Mouse (Mus musculus) midbrain, embryonic 14.5 days (tissue): ENCODE data around the gene Golga2. TPM values are rescaled to one million over a fixed set of nuclear protein-coding genes. Genes with fewer than 3 reads are reported as not detected.

ENCODE experiments used
- ATAC-seq: fragments of 200-750 bp; cut with Nextera tagmentation; 2 replicates; pipeline ENCODE4 v1.8.0; 2017; ENCODE audit warnings: moderate number of reproducible peaks, moderate library complexity; ENCODE audit not compliant: low FRiP score, low TSS enrichment
- DNase-seq: peaks from one replicate; pipeline ENCODE4 v3.0.0-alpha.2; 2015
- H3K27ac ChIP-seq: fragments of 300-500 bp; sonication (generic); replicated peaks from 2 replicates; pipeline ENCODE4 v1.5.1; 2014; ENCODE audit warnings: mild to moderate bottlenecking, low read depth, low read length, moderate library complexity
- H3K27me3 ChIP-seq: fragments of 300-500 bp; sonication (generic); 2 replicates; pipeline ENCODE4 v1.6.1; 2014; ENCODE audit warnings: low read length, control low read depth, mixed read lengths; ENCODE audit not compliant: control insufficient read depth, insufficient read depth
- H3K36me3 ChIP-seq: fragments of 300-500 bp; sonication (generic); 2 replicates; pipeline ENCODE4 v1.6.1; 2014; ENCODE audit warnings: low read length, control low read depth; ENCODE audit not compliant: control insufficient read depth, insufficient read depth
- H3K4me1 ChIP-seq: fragments of 300-500 bp; sonication (generic); 2 replicates; pipeline ENCODE4 v1.6.1; 2014; ENCODE audit warnings: mild to moderate bottlenecking, antibody characterized with exemption, low read length, control low read depth; ENCODE audit not compliant: control insufficient read depth, insufficient read depth
- H3K4me2 ChIP-seq: fragments of 300-500 bp; sonication (generic); 2 replicates; pipeline ENCODE4 v1.6.1; 2014; ENCODE audit warnings: mild to moderate bottlenecking, low read length, moderate library complexity
- H3K4me3 ChIP-seq: fragments of 300-500 bp; sonication (generic); replicated peaks from 2 replicates; pipeline ENCODE4 v1.5.1; 2014; ENCODE audit warnings: low read depth, low read length
- H3K9ac ChIP-seq: fragments of 300-500 bp; sonication (generic); replicated peaks from 2 replicates; pipeline ENCODE4 v1.6.1; 2014; ENCODE audit warnings: mild to moderate bottlenecking, low read length, moderate library complexity
- H3K9me3 ChIP-seq: fragments of 300-500 bp; sonication (generic); 2 replicates; pipeline ENCODE4 v1.6.1; 2016; ENCODE audit warnings: low read length, control low read depth, mixed read lengths; ENCODE audit not compliant: control insufficient read depth
- WGBS: fragments of 180-500 bp; shearing (Covaris S2); extraction: QIAGEN DNeasy Blood & Tissue Kit; methylation state at CpG from one replicate; pipeline ENCODE4 v1.1.7; 2014; 5-methylcytosine and 5-hydroxymethylcytosine counted together
- polyA plus RNA-seq: library from polyadenylated mRNA; unstranded; fragments of >200 nt; fragmentation: Nextera tagmentation; extraction: Ambion mirVana; gene quantifications from 2 replicates; pipeline ENCODE4 v1.2.1, GENCODE M21; 2014

The Golga2 gene
- polyA plus RNA-seq, 1 experiment from 2014 or later, result 26.1 TPM

GRCm38 (mm10) chr2:32318709-32319585 is 31.8 kb downstream of the Golga2 start:
- no peak overlapping the region for H3K4me3 ChIP-seq

GRCm38 (mm10) chr2:32319586-32320580 is 32.7 kb downstream of the Golga2 start:
- H3K9ac ChIP-seq, result no peak overlapping the region
- H3K4me3 ChIP-seq, result no peak overlapping the region
- no peak overlapping the region for H3K27ac ChIP-seq
- no peak overlapping the region for H3K4me2 ChIP-seq
- H3K27me3 ChIP-seq, result no peaks in the 10 kb centered on the region
- no peaks in the 10 kb centered on the region for H3K9me3 ChIP-seq
- peaks cover 29% of the 10 kb centered on the region for H3K4me1 ChIP-seq
- peaks cover 16% of the 10 kb centered on the region for H3K36me3 ChIP-seq
- no peak for DNase-seq
- ATAC-seq, result no peak
- 60% methylated on average over 9 of the region's 9 CpGs for WGBS

More at GRCm38 (mm10) chr2:32318709-32319585, 31.8 kb downstream of the Golga2 start:
- DNase-seq, result no peak
- Histone ChIP-seq H3K4me2 (peak overlapping the region; percentile 39), H3K27me3 (no peaks in the 10 kb centered on the region), H3K36me3 (peaks cover 22% of the 10 kb centered on the region), H3K4me1 (peaks cover 29% of the 10 kb centered on the region), H3K27ac (no peak overlapping the region), H3K9ac (no peak overlapping the region), H3K9me3 (no peaks in the 10 kb centered on the region)
- no peak for ATAC-seq
- 81% methylated on average over 14 of the region's 14 CpGs for WGBS

- no peaks in the 10 kb centered on the region for H3K9me3 ChIP-seq
- H3K27me3 ChIP-seq, result no peaks in the 10 kb centered on the region
- ATAC-seq (no peak), DNase-seq (no peak)
- H3K36me3 ChIP-seq, result peaks cover 11% of the 10 kb centered on the region
- H3K4me3 ChIP-seq, result no peak overlapping the region
- no peak overlapping the region for H3K9ac ChIP-seq
- peaks cover 29% of the 10 kb centered on the region for H3K4me1 ChIP-seq
- H3K27ac ChIP-seq, result no peak overlapping the region
- 72% methylated on average over 11 of the region's 11 CpGs for WGBS
- no peak overlapping the region for H3K4me2 ChIP-seq
Measured at GRCm38 (mm10) chr2:32320721-32321120, 33.5 kb downstream of the Golga2 start.

- Histone ChIP-seq H3K36me3 (peaks cover 6% of the 10 kb centered on the region), H3K4me1 (peaks cover 29% of the 10 kb centered on the region), H3K9me3 (no peaks in the 10 kb centered on the region), H3K27me3 (no peaks in the 10 kb centered on the region), H3K4me3 (no peak overlapping the region), H3K27ac (peak overlapping the region; percentile 93), H3K9ac (no peak overlapping the region; the same call in 1 of the 2 replicates), H3K4me2 (no peak overlapping the region)
- no peak for ATAC-seq
- 78% methylated on average over 9 of the region's 9 CpGs for WGBS
- DNase-seq, result no peak
Measured at GRCm38 (mm10) chr2:32321591-32322298, 34.6 kb downstream of the Golga2 start.

- peaks cover 27% of the 10 kb centered on the region for H3K4me1 ChIP-seq
- no peak overlapping the region for H3K4me3 ChIP-seq
- H3K9me3 ChIP-seq, result no peaks in the 10 kb centered on the region
- peak overlapping the region; percentile 93 for H3K27ac ChIP-seq
- peak; percentile 89 for DNase-seq
- H3K9ac ChIP-seq, result peak overlapping the region; percentile 1; the same call in 1 of the 2 replicates
- peak; percentile 79 for ATAC-seq
- H3K4me2 ChIP-seq, result peak overlapping the region; percentile 31
- H3K36me3 ChIP-seq, result peaks cover 6% of the 10 kb centered on the region
- no peaks in the 10 kb centered on the region for H3K27me3 ChIP-seq
- 41% methylated on average over 7 of the region's 7 CpGs for WGBS
Measured at GRCm38 (mm10) chr2:32322754-32323741, 35.9 kb downstream of the Golga2 start.

- H3K36me3 ChIP-seq, result peaks cover 6% of the 10 kb centered on the region
Measured at GRCm38 (mm10) chr2:32324322-32324721, 37.1 kb downstream of the Golga2 start.

GRCm38 (mm10) chr2:32325342-32325741 is 38.2 kb downstream of the Golga2 start:
- H3K27me3 ChIP-seq, result no peaks in the 10 kb centered on the region
- DNase-seq (no peak), ATAC-seq (no peak)
- no peak overlapping the region for H3K4me3 ChIP-seq
- no peak overlapping the region for H3K27ac ChIP-seq
- no peak overlapping the region for H3K9ac ChIP-seq
- WGBS, result 81% methylated on average over 7 of the region's 7 CpGs
- H3K4me2 ChIP-seq, result no peak overlapping the region
- H3K4me1 ChIP-seq, result peaks cover 22% of the 10 kb centered on the region
- peaks cover under 1% of the 10 kb centered on the region; the same call in 1 of the 2 replicates for H3K36me3 ChIP-seq
- H3K9me3 ChIP-seq, result no peaks in the 10 kb centered on the region

More at GRCm38 (mm10) chr2:32324322-32324721, 37.1 kb downstream of the Golga2 start:
- no peaks in the 10 kb centered on the region for H3K27me3 ChIP-seq
- H3K4me1 ChIP-seq, result peaks cover 22% of the 10 kb centered on the region
- no peak overlapping the region for H3K9ac ChIP-seq
- no peak overlapping the region; the same call in 1 of the 2 replicates for H3K27ac ChIP-seq
- ATAC-seq (no peak), DNase-seq (no peak)
- no peak overlapping the region for H3K4me2 ChIP-seq
- WGBS, result 63% methylated on average over 4 of the region's 4 CpGs
- H3K4me3 ChIP-seq, result no peak overlapping the region
- no peaks in the 10 kb centered on the region for H3K9me3 ChIP-seq
